Mouse (Mus musculus) forebrain, embryonic 13.5 days (tissue): ENCODE results near the gene Myf6. TPM values are rescaled to one million over a fixed set of nuclear protein-coding genes. Genes with fewer than 3 reads are reported as not detected.

Source experiments
- ATAC-seq: fragments of 200-750 bp; cut with Nextera tagmentation; 2 replicates; pipeline ENCODE4 v1.8.0; 2017
- H3K27ac ChIP-seq: fragments of 300-500 bp; sonication (generic); 2 replicates; pipeline ENCODE4 v1.5.1; 2015; ENCODE audit warnings: inconsistent platforms, mild to moderate bottlenecking, moderate library complexity
- H3K27me3 ChIP-seq: fragments of 300-500 bp; sonication (generic); 2 replicates; pipeline ENCODE4 v1.6.1; 2015; ENCODE audit warnings: mild to moderate bottlenecking, inconsistent platforms
- H3K36me3 ChIP-seq: fragments of 300-500 bp; sonication (generic); 2 replicates; pipeline ENCODE4 v1.6.1; 2015; ENCODE audit warnings: mild to moderate bottlenecking, inconsistent platforms; ENCODE audit not compliant: poor library complexity, severe bottlenecking
- H3K4me1 ChIP-seq: fragments of 300-500 bp; sonication (generic); 2 replicates; pipeline ENCODE4 v1.6.1; 2015; ENCODE audit warnings: inconsistent platforms
- H3K4me2 ChIP-seq: fragments of 300-500 bp; sonication (generic); 2 replicates; pipeline ENCODE4 v1.6.1; 2015; ENCODE audit warnings: inconsistent platforms, mild to moderate bottlenecking, moderate library complexity
- H3K4me3 ChIP-seq: fragments of 300-500 bp; sonication (generic); 2 replicates; pipeline ENCODE4 v1.5.1; 2015; ENCODE audit warnings: mild to moderate bottlenecking, inconsistent platforms
- H3K9ac ChIP-seq: fragments of 300-500 bp; sonication (generic); 2 replicates; pipeline ENCODE4 v1.6.1; 2015; ENCODE audit warnings: mild to moderate bottlenecking, inconsistent platforms
- H3K9me3 ChIP-seq: fragments of 300-500 bp; sonication (generic); replicated peaks from 2 replicates; pipeline ENCODE4 v1.6.1; 2016; ENCODE audit warnings: inconsistent platforms
- WGBS: fragments of 180-500 bp; shearing (Covaris S2); methylation state at CpG from one replicate; pipeline ENCODE4 v1.1.7; 2015; 5-methylcytosine and 5-hydroxymethylcytosine counted together
- polyA plus RNA-seq: library from polyadenylated mRNA; unstranded; fragments of >200 nt; fragmentation: Nextera tagmentation; extraction: Ambion mirVana; gene quantifications from 2 replicates; pipeline ENCODE4 v1.2.1, GENCODE M21; 2015

Gene Myf6
- not detected in 2 replicates for polyA plus RNA-seq

GRCm38 (mm10) chr10:107494568-107494967 lies at the start of gene Myf6:
Gene Myf6 (minus strand): TSS chr10:107494737.
- no peaks in the 10 kb centered on the region for H3K9me3 ChIP-seq
- 93% methylated on average over 6 of the region's 6 CpGs for WGBS
- no peaks in the 10 kb centered on the region for H3K36me3 ChIP-seq
- no peak within 1 kb of the TSS for H3K9ac ChIP-seq
- H3K27me3 ChIP-seq = peaks cover 6% of the 10 kb centered on the region; the same call in 1 of the 2 replicates
- H3K4me3 ChIP-seq = peak within 1 kb of the TSS; percentile 30
- H3K4me1 ChIP-seq = peaks cover 10% of the 10 kb centered on the region
- no peak within 1 kb of the TSS for H3K27ac ChIP-seq
- H3K4me2 ChIP-seq = peak within 1 kb of the TSS; percentile 59
- ATAC-seq = no peak

- H3K9me3 ChIP-seq = no peaks in the 10 kb centered on the region
- H3K27ac ChIP-seq = no peak overlapping the region
- H3K9ac ChIP-seq = no peak overlapping the region
- H3K4me3 ChIP-seq = no peak overlapping the region
- 76% methylated on average over 1 of the region's 1 CpGs for WGBS
- no peaks in the 10 kb centered on the region for H3K4me1 ChIP-seq
- no peak overlapping the region for H3K4me2 ChIP-seq
- no peaks in the 10 kb centered on the region for H3K27me3 ChIP-seq
- ATAC-seq = no peak
- H3K36me3 ChIP-seq = no peaks in the 10 kb centered on the region
These were observed 48.5 kb upstream of the Myf6 start for GRCm38 (mm10) chr10:107543026-107543425.

- Histone ChIP-seq H3K4me3 (no peak overlapping the region), H3K4me2 (no peak overlapping the region), H3K9me3 (no peaks in the 10 kb centered on the region), H3K36me3 (no peaks in the 10 kb centered on the region), H3K27ac (no peak overlapping the region), H3K4me1 (no peaks in the 10 kb centered on the region), H3K9ac (no peak overlapping the region), H3K27me3 (no peaks in the 10 kb centered on the region)
- 80% methylated on average over 1 of the region's 1 CpGs for WGBS
- no peak for ATAC-seq
These were observed 34.2 kb upstream of the Myf6 start for GRCm38 (mm10) chr10:107528758-107529157.

GRCm38 (mm10) chr10:107519216-107519615 lies 24.7 kb upstream of the Myf6 start:
- whole genome bisulfite sequencing = 87% methylated on average over 5 of the region's 5 CpGs
- Histone ChIP-seq H3K4me3 (no peak overlapping the region), H3K27me3 (no peaks in the 10 kb centered on the region), H3K9ac (no peak overlapping the region), H3K36me3 (no peaks in the 10 kb centered on the region), H3K4me2 (no peak overlapping the region), H3K4me1 (no peaks in the 10 kb centered on the region), H3K27ac (no peak overlapping the region), H3K9me3 (no peaks in the 10 kb centered on the region)
- no peak for ATAC-seq

- no peaks in the 10 kb centered on the region for H3K27me3 ChIP-seq
- 86% methylated on average over 7 of the region's 7 CpGs for WGBS
- H3K27ac ChIP-seq = no peak overlapping the region
- H3K4me3 ChIP-seq = no peak overlapping the region
- no peaks in the 10 kb centered on the region for H3K9me3 ChIP-seq
- H3K9ac ChIP-seq = no peak overlapping the region
- ATAC-seq = no peak
- H3K4me1 ChIP-seq = no peaks in the 10 kb centered on the region
- H3K36me3 ChIP-seq = no peaks in the 10 kb centered on the region
- H3K4me2 ChIP-seq = no peak overlapping the region
These were observed 22.1 kb upstream of the Myf6 start for GRCm38 (mm10) chr10:107516641-107517040.

GRCm38 (mm10) chr10:107514735-107515134 lies 20.2 kb upstream of the Myf6 start:
- no peak for ATAC-seq
- Histone ChIP-seq H3K4me3 (no peak overlapping the region), H3K4me2 (no peak overlapping the region), H3K27ac (no peak overlapping the region), H3K9me3 (no peaks in the 10 kb centered on the region), H3K27me3 (no peaks in the 10 kb centered on the region), H3K4me1 (no peaks in the 10 kb centered on the region), H3K36me3 (no peaks in the 10 kb centered on the region), H3K9ac (no peak overlapping the region)
- WGBS = 70% methylated on average over 7 of the region's 7 CpGs

- Histone ChIP-seq H3K9me3 (no peaks in the 10 kb centered on the region), H3K4me2 (no peak overlapping the region), H3K4me1 (no peaks in the 10 kb centered on the region), H3K27me3 (no peaks in the 10 kb centered on the region), H3K9ac (no peak overlapping the region), H3K36me3 (no peaks in the 10 kb centered on the region), H3K4me3 (no peak overlapping the region), H3K27ac (no peak overlapping the region)
- 89% methylated on average over 2 of the region's 2 CpGs for WGBS
- no peak for ATAC-seq
These were observed 11.9 kb upstream of the Myf6 start for GRCm38 (mm10) chr10:107506397-107506796.

GRCm38 (mm10) chr10:107503430-107503829 lies 8.9 kb upstream of the Myf6 start:
- H3K27ac ChIP-seq = no peak overlapping the region
- no peaks in the 10 kb centered on the region for H3K27me3 ChIP-seq
- whole genome bisulfite sequencing = 67% methylated on average over 4 of the region's 4 CpGs
- H3K4me1 ChIP-seq = no peaks in the 10 kb centered on the region
- ATAC-seq = no peak
- no peaks in the 10 kb centered on the region for H3K36me3 ChIP-seq
- H3K9ac ChIP-seq = no peak overlapping the region
- no peak overlapping the region for H3K4me2 ChIP-seq
- H3K9me3 ChIP-seq = no peaks in the 10 kb centered on the region
- H3K4me3 ChIP-seq = no peak overlapping the region

- Histone ChIP-seq H3K9me3 (no peaks in the 10 kb centered on the region), H3K4me3 (no peak overlapping the region), H3K27me3 (no peaks in the 10 kb centered on the region), H3K4me1 (no peaks in the 10 kb centered on the region), H3K27ac (no peak overlapping the region), H3K4me2 (no peak overlapping the region), H3K9ac (no peak overlapping the region), H3K36me3 (no peaks in the 10 kb centered on the region)
- WGBS = 93% methylated on average over 7 of the region's 7 CpGs
- no peak for ATAC-seq
These were observed 7.7 kb upstream of the Myf6 start for GRCm38 (mm10) chr10:107502193-107502592.

GRCm38 (mm10) chr10:107499656-107500055 lies 5.1 kb upstream of the Myf6 start:
- no peaks in the 10 kb centered on the region for H3K9me3 ChIP-seq
- 88% methylated on average over 7 of the region's 7 CpGs for WGBS
- H3K27me3 ChIP-seq = no peaks in the 10 kb centered on the region
- ATAC-seq = no peak
- H3K27ac ChIP-seq = no peak overlapping the region
- no peak overlapping the region for H3K4me3 ChIP-seq
- no peak overlapping the region for H3K4me2 ChIP-seq
- H3K4me1 ChIP-seq = no peaks in the 10 kb centered on the region
- H3K36me3 ChIP-seq = no peaks in the 10 kb centered on the region
- no peak overlapping the region for H3K9ac ChIP-seq

- Histone ChIP-seq H3K9me3 (no peaks in the 10 kb centered on the region), H3K9ac (no peak overlapping the region), H3K4me2 (no peak overlapping the region), H3K36me3 (no peaks in the 10 kb centered on the region), H3K27me3 (peaks cover 6% of the 10 kb centered on the region; the same call in 1 of the 2 replicates), H3K4me1 (peaks cover 10% of the 10 kb centered on the region), H3K27ac (no peak overlapping the region), H3K4me3 (no peak overlapping the region)
- no peak for ATAC-seq
- 89% methylated on average over 1 of the region's 1 CpGs for WGBS
These were observed 1.9 kb upstream of the Myf6 start for GRCm38 (mm10) chr10:107496402-107496801.

GRCm38 (mm10) chr10:107493580-107494474 lies 710 bp downstream of the Myf6 start:
- H3K36me3 ChIP-seq = no peaks in the 10 kb centered on the region
- peak overlapping the region; percentile 59 for H3K4me2 ChIP-seq
- H3K27me3 ChIP-seq = peaks cover 6% of the 10 kb centered on the region; the same call in 1 of the 2 replicates
- peak; percentile 80 for ATAC-seq
- 45% methylated on average over 20 of the region's 20 CpGs for WGBS
- peak overlapping the region; percentile 50 for H3K9ac ChIP-seq
- H3K4me3 ChIP-seq = peak overlapping the region; percentile 30
- no peak overlapping the region for H3K27ac ChIP-seq
- no peaks in the 10 kb centered on the region for H3K9me3 ChIP-seq
- H3K4me1 ChIP-seq = peaks cover 10% of the 10 kb centered on the region
